Mouse (Mus musculus): ENCODE measurements around the gene Sorbs2. TPM values are rescaled to one million over a fixed set of nuclear protein-coding genes. Genes with fewer than 3 reads are reported as not detected.

Sorbs2 gene
- under 1 TPM; 0.11 to 0.32 TPM for polyA plus RNA-seq (2017; shearing (Covaris generic))

- ATAC-seq: no peak
These were observed at the start of gene Sorbs2 for GRCm38 (mm10) chr8:45507634-45508321. Sorbs2 (plus strand) TSS chr8:45507788.

- ATAC-seq: no peak
These were observed 49.7 kb upstream of the Sorbs2 start for GRCm38 (mm10) chr8:45457874-45458273.

- ATAC-seq: no peak
These were observed 38.6 kb upstream of the Sorbs2 start for GRCm38 (mm10) chr8:45469006-45469405.

DNA sequence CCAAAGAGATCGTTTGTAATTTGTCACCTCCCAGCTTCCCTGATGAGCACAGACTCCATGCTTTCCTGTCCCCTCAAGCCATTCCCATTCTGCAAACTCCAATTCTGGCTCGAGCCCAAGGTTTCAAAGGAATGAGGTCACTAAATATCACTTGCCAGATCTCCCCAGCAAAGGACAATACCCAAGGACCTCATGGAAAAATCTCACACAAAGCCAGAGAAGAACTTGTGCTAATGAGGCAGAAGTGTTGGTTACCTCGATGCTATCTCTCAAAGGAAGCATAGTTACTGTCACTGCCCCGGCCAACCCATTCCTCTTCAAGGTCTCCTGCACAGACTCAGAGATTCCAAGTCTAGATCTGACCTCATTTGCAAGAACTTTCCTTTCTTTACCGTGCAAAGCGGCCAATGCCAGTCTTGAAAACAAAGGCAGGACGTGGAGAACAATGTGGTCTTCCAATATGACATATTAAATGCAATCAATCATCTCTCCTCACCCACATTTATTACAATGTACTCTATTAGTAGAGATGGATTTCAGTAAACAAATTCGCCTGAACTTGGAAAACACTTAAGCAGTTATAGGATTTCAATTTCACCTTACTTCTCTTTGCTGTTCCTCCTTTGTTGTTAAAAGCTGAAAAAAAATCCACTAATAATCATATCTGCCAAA lies 37.9 kb upstream of the Sorbs2 start:
- ATAC-seq: no peak

GRCm38 (mm10) chr8:45480886-45481285 lies 26.7 kb upstream of the Sorbs2 start:
- ATAC-seq: no peak

DNA sequence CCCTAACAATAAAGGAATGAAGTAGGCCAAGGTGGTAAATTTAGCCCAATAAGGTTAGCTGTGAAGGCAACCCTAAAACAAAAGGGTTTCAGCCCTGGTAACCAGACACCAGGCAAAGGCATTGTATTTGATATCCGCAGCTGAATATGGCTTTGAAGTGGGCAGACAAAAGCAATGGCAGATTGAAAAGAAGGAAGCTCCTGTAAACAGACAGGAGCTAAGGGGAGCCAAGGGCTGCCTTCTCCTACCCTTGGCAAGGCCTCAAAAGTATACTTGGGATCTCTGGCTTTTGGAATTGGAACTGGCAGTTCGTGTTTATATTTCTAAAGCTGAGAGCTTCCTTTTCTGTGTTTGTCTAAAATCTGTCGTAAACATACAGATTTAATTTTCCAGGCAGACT lies 21.3 kb upstream of the Sorbs2 start:
- no peak for ATAC-seq

DNA sequence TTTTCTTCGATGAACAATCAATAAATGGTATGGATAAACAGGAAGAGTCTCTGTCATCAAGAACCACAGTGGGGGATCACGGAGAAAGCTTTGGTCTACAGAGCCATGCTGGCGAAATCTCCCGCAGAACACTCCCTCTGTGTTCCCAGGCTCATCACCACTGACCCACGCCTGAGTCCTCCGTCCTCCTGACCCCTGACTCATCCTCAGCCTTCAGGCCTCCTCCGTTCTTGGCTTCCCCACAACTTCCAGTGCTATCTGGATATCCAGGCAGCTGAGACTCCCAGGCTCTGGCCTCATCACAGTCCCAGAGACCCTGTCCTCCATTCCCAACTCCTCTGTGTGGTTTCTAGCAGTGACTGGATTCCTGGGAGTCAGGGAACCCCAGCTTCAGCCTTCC lies 3.6 kb upstream of the Sorbs2 start:
- no peak for ATAC-seq

- ATAC-seq: no peak
These were observed 1.2 kb upstream of the Sorbs2 start for GRCm38 (mm10) chr8:45506376-45506775.

- ATAC-seq: no peak
These were observed 333 bp upstream of the Sorbs2 start for GRCm38 (mm10) chr8:45507277-45507633.

DNA sequence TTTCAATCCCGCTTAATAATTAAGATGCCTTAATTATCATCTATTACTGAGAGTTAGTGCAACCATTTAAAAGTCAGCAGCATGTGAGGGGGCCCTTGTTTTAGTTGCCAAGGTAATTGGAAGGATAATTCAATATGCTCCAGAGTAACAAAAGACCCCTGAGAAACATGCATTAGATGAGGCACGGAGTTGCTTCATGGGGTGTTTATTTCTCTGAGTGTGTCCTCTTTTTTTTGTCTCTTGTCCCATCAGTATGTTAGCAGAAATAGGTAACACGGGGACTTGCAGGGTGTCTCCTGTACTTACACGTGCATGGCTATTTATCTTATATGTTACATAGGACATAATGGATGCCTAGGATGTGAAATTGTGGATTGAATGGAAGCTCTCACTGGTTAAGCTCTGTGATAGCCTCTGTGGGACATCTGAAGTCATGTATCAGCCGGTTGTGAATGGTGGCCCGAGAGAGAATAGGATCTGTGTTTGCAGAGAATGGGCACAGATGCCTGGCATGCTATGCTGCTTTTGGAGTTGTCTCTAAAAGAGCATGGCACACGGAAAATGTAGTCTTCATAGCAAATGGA lies 1.0 kb downstream of the Sorbs2 start:
- ATAC-seq: no peak

- no peak for ATAC-seq
These were observed 4.8 kb downstream of the Sorbs2 start for GRCm38 (mm10) chr8:45512369-45512768.

GRCm38 (mm10) chr8:45521595-45521994 lies 14.0 kb downstream of the Sorbs2 start:
- ATAC-seq: no peak

GRCm38 (mm10) chr8:45527708-45528107 lies 20.1 kb downstream of the Sorbs2 start:
- no peak for ATAC-seq

- no peak for ATAC-seq
These were observed 21.3 kb downstream of the Sorbs2 start for GRCm38 (mm10) chr8:45528890-45529289.

DNA sequence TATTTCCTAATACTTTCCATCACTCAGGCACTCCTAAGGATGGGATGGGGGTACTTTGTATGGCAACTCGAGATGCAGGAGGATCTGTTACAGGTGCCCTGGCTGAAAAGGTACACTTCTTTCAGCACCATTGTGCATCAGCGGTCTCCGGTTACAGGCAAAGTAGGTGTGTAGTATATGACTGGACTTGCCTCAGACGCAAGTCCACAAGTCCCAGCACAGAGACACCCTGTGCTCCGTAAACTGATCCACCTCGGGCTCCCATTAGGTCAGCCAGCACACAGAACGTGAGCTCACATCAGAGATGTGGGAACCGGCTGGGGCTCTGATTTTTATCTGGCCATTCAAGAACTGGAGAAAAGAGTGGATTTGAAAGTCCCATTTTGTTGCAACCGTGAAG lies 29.0 kb downstream of the Sorbs2 start:
- ATAC-seq: no peak

GRCm38 (mm10) chr8:45540513-45540912 lies 32.9 kb downstream of the Sorbs2 start:
- ATAC-seq: no peak

- ATAC-seq: no peak
These were observed 44.6 kb downstream of the Sorbs2 start for GRCm38 (mm10) chr8:45552175-45552574.

- no peak for ATAC-seq
These were observed 47.0 kb downstream of the Sorbs2 start for GRCm38 (mm10) chr8:45554627-45555026.

DNA sequence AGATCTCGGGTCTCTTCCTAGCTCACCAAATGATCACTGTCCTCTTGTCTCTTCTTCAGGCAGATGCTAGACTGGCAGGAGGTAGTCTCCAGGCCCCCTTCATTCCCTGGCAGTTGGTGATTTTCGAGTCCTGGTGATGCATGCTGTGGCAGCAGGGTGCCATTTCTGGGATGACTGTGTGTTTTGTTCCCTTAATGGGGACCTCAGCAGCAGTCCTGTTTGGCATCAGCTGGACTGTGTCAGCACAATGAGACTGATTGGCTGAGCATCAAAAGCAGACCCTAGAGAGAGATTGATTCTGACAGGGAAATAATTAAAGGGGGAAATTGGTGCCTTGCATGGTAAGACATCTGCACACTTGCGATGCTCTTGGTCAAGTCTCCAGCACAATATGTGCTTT lies 50.3 kb downstream of the Sorbs2 start:
- no peak for ATAC-seq

DNA sequence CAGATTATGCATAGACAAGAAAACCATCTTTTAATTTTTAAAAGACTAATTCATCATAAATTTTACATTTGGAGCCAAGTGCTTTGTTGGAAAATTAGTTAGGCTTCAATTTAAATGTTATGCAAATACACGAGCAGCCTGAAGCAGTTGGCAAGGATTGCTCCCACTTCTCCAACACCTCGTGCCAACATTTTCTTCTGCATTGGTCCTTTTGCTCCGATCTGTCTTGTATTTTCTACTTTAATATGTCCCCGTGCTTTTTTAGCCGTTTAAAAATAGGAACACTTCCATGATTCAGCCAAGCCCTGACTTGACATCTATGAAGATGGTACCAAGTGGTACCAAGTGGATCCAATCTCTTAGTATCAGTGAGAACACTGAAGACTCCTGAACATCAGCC lies 50.8 kb downstream of the Sorbs2 start:
- no peak for ATAC-seq

GRCm38 (mm10) chr8:45559176-45559820 lies 51.7 kb downstream of the Sorbs2 start:
- no peak for ATAC-seq

DNA sequence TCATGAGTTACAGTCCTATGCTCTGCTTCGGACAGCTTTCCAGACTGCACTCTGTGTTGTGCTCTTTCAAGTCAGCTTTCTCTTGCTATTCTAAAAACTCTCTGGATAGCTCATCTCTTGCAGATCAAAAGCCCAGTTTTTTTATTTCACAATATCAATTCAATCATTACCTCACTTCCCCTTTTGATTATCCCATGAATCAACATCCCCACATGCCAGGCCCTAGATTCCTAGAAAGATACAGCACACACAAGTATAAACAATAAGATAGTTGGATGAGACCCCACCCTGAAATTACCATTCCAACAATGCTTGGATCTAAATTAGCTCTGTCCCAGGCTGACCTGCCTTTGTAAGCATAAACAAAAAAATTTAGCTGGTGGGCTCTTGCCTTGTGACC lies 57.6 kb downstream of the Sorbs2 start:
- no peak for ATAC-seq

GRCm38 (mm10) chr8:45570117-45570516 lies 62.5 kb downstream of the Sorbs2 start:
- no peak for ATAC-seq
